ENCODE assay signal across 9 mouse cellular contexts in genomic region chr15:85625666-85626279, GRCm38 (mm10). TPM values are rescaled to one million over a fixed set of nuclear protein-coding genes. Genes with fewer than 3 reads are reported as not detected.
A peak's percentile ranks its signal among the peaks of the same experiment; 100 is the strongest.
DNase-seq lines count a peak whose midpoint lies in the region; ATAC-seq and TF ChIP-seq lines count a peak whose summit lies in the region.
"Had no signal": no experiment of that assay in that cellular context is flagged by ENCODE, and none has a peak within 500 bp of the region (broad histone marks: within the 10 kb centered on the region; RNA-seq: fewer than 3 reads in every experiment).

No protein-coding gene starts in this region.

- no peaks in the 10 kb centered on the region for H3K4me1 ChIP-seq in embryonic fibroblast, embryonic 13.5 days (ENCODE audit: control insufficient read depth, insufficient read depth, low read length)
- H3K4me1 ChIP-seq in hindbrain, embryonic 12.5 days, result peaks cover 18% of the 10 kb centered on the region; the same call in 1 of the 2 replicates

- TF ChIP-seq POLR2A in embryonic fibroblast, embryonic 13.5 days (IDR thresholded peaks at IDR 0.05; ENCODE audit: low read depth, low read length), result no peak

- no peaks in the 10 kb centered on the region for H3K36me3 ChIP-seq in hindbrain, embryonic 12.5 days

- H3K4me2 ChIP-seq in hindbrain, embryonic 12.5 days (replicated peaks), result peak overlapping the region; percentile 64

- peak; percentile 55 to 62 for DNase-seq in left cerebral cortex, adult 18-20 months (ENCODE audit: low spot score in 2 of 2)
- no peak for DNase-seq in left cerebral cortex, adult 11 months (ENCODE audit: low spot score)
- peak; percentile 62 for DNase-seq in layer of hippocampus, postnatal 25 days (ENCODE audit: extremely low spot score in 1 of 2, low spot score in 1 of 2)
- peak; percentile 69 for DNase-seq in lung, postnatal 10 days
- DNase-seq in right cerebral cortex, postnatal 25 days, result peak; percentile 69
- no peak for DNase-seq in MN1 (ENCODE audit: low spot score)

- ATAC-seq in hindbrain, embryonic 12.5 days (ENCODE audit: low FRiP score), result peak; percentile 86
- ATAC-seq: Patski had no signal

- H3K9ac ChIP-seq in hindbrain, embryonic 12.5 days, result peak overlapping the region; percentile 68

- H3K27me3 ChIP-seq in hindbrain, embryonic 12.5 days, result peaks cover 67% of the 10 kb centered on the region
- H3K27me3 ChIP-seq: Patski had no signal

- H3K4me3 ChIP-seq in embryonic fibroblast, embryonic 13.5 days (ENCODE audit: insufficient read depth, low read length), result peak overlapping the region; percentile 4; the same call in 1 of the 2 replicates
- peak overlapping the region; percentile 42 for H3K4me3 ChIP-seq in hindbrain, embryonic 12.5 days

- WGBS in hindbrain, embryonic 12.5 days, result 2% methylated on average over 65 of the region's 68 CpGs

- TF ChIP-seq CTCF in embryonic fibroblast, embryonic 13.5 days (IDR thresholded peaks at IDR 0.05; ENCODE audit: borderline replicate concordance, insufficient read depth, low read length), result no peak

- no peak overlapping the region for H3K27ac ChIP-seq in embryonic fibroblast, embryonic 13.5 days (ENCODE audit: insufficient read depth, low read length)
- peak overlapping the region; percentile 84 for H3K27ac ChIP-seq in hindbrain, embryonic 12.5 days

- no peaks in the 10 kb centered on the region for H3K9me3 ChIP-seq in hindbrain, embryonic 12.5 days (replicated peaks)

RNA-seq across cellular contexts. Expression of gene Wnt7b, which starts 43.5 kb away (rescaled TPM):
- total RNA-seq in left cerebral cortex, adult 18-20 months (2021), result 10 to 100 TPM; 32.9 to 37.5 TPM
- not detected in 2 replicates for polyA plus RNA-seq in embryonic fibroblast, embryonic 13.5 days (2011; ENCODE audit: insufficient read length, low read depth, missing spikeins)
- polyA plus RNA-seq in hindbrain, embryonic 12.5 days (2016; fragmentation: Nextera tagmentation; extraction: Ambion mirVana), result 78.3 and 79.5 TPM in 2 replicates
- 10 to 100 TPM; 45.3 to 46.9 TPM for total RNA-seq in layer of hippocampus, postnatal 25 days (2021)

Comparison
In these comparisons a context has a peak if more than half of its experiments do, and no peak if none do; other contexts are left out.
1. DNase-seq: peak in left cerebral cortex, adult 18-20 months (2 of 2), layer of hippocampus, postnatal 25 days (2 of 2), lung, postnatal 10 days (single experiment) and right cerebral cortex, postnatal 25 days (single experiment); none in left cerebral cortex, adult 11 months (single experiment) and MN1 (single experiment).